26 mouse cellular contexts compared by ENCODE assay signal in genomic region chr9:10044969-10045789, GRCm38 (mm10).
DNase-seq lines count a peak whose midpoint lies in the region; ATAC-seq and TF ChIP-seq lines count a peak whose summit lies in the region.
"Had no signal": no experiment of that assay in that cellular context is flagged by ENCODE, and none has a peak within 500 bp of the region (broad histone marks: within the 10 kb centered on the region; RNA-seq: fewer than 3 reads in every experiment).

No protein-coding gene starts in this region.

- no peaks in the 10 kb centered on the region for H3K27me3 ChIP-seq in hindbrain, embryonic 12.5 days
- no peaks in the 10 kb centered on the region for H3K27me3 ChIP-seq in hindbrain, postnatal 0 days (ENCODE audit: insufficient read depth, low read length)
- no peaks in the 10 kb centered on the region for H3K27me3 ChIP-seq in hindbrain, embryonic 15.5 days
- no peaks in the 10 kb centered on the region for H3K27me3 ChIP-seq in neural tube, embryonic 15.5 days (replicated peaks)
- H3K27me3 ChIP-seq: embryonic facial prominence, embryonic 15.5 days; forebrain, embryonic 12.5 days; heart, embryonic 15.5 days; limb, embryonic 12.5 days; liver, embryonic 15.5 days; lung, embryonic 15.5 days; midbrain, embryonic 12.5 days had no signal

- no peak overlapping the region for H3K4me2 ChIP-seq in hindbrain, embryonic 12.5 days (replicated peaks)
- H3K4me2 ChIP-seq in hindbrain, postnatal 0 days (ENCODE audit: low read depth, low read length) = no peak overlapping the region
- H3K4me2 ChIP-seq in hindbrain, embryonic 15.5 days = no peak overlapping the region
- H3K4me2 ChIP-seq in neural tube, embryonic 15.5 days = no peak overlapping the region
- H3K4me2 ChIP-seq: embryonic facial prominence, embryonic 15.5 days; forebrain, embryonic 12.5 days; heart, embryonic 15.5 days; limb, embryonic 12.5 days; liver, embryonic 15.5 days; lung, embryonic 15.5 days; midbrain, embryonic 12.5 days had no signal

- peak; percentile 85 for ATAC-seq in hindbrain, embryonic 12.5 days (ENCODE audit: low FRiP score)
- no peak for ATAC-seq in hindbrain, postnatal 0 days
- ATAC-seq in hindbrain, embryonic 15.5 days (ENCODE audit: low FRiP score, low read depth) = 0 out of 2 replicates have a peak, but pooled peaks have one; percentile 61
- peak; percentile 45; the same call in 1 of the 2 replicates for ATAC-seq in neural tube, embryonic 15.5 days (ENCODE audit: low FRiP score)
- ATAC-seq: CD4-positive, CD25-positive, alpha-beta regulatory T cell, adult 4 months had no signal

- intact Hi-C loops in left cerebral cortex, postnatal 14 days (cut with DNase I) = no loop called here

- no peak overlapping the region for H3K9ac ChIP-seq in hindbrain, embryonic 12.5 days
- no peak overlapping the region for H3K9ac ChIP-seq in hindbrain, postnatal 0 days (replicated peaks; ENCODE audit: low read length)
- no peak overlapping the region for H3K9ac ChIP-seq in hindbrain, embryonic 15.5 days
- no peak overlapping the region for H3K9ac ChIP-seq in neural tube, embryonic 15.5 days (replicated peaks)
- H3K9ac ChIP-seq: embryonic facial prominence, embryonic 15.5 days; forebrain, embryonic 12.5 days; heart, embryonic 15.5 days; limb, embryonic 12.5 days; liver, embryonic 15.5 days; lung, embryonic 15.5 days; midbrain, embryonic 12.5 days had no signal

- H3K9me3 ChIP-seq in hindbrain, embryonic 12.5 days (replicated peaks) = no peaks in the 10 kb centered on the region
- H3K9me3 ChIP-seq in hindbrain, postnatal 0 days (ENCODE audit: low read length) = no peaks in the 10 kb centered on the region
- H3K9me3 ChIP-seq in hindbrain, embryonic 15.5 days = no peaks in the 10 kb centered on the region
- H3K9me3 ChIP-seq in neural tube, embryonic 15.5 days (replicated peaks) = no peaks in the 10 kb centered on the region
- H3K9me3 ChIP-seq: embryonic facial prominence, embryonic 10.5 days; embryonic facial prominence, embryonic 15.5 days; forebrain, embryonic 12.5 days; heart, embryonic 10.5 days; heart, embryonic 15.5 days; limb, embryonic 12.5 days; liver, embryonic 15.5 days; lung, embryonic 15.5 days; midbrain, embryonic 12.5 days had no signal

- TF ChIP-seq POLR2A in brain, embryonic 14.5 days (IDR thresholded peaks at IDR 0.05; ENCODE audit: borderline replicate concordance, extremely low read depth, insufficient read depth, insufficient read length, poor library complexity, severe bottlenecking) = no peak

- H3K27ac ChIP-seq in hindbrain, embryonic 12.5 days = no peak overlapping the region
- no peak overlapping the region for H3K27ac ChIP-seq in hindbrain, postnatal 0 days
- no peak overlapping the region for H3K27ac ChIP-seq in hindbrain, embryonic 15.5 days (replicated peaks)
- no peak overlapping the region for H3K27ac ChIP-seq in neural tube, embryonic 15.5 days (replicated peaks)
- H3K27ac ChIP-seq: embryonic facial prominence, embryonic 10.5 days; embryonic facial prominence, embryonic 15.5 days; forebrain, embryonic 12.5 days; heart, embryonic 10.5 days; heart, embryonic 15.5 days; limb, embryonic 12.5 days; liver, embryonic 15.5 days; lung, embryonic 15.5 days; midbrain, embryonic 12.5 days had no signal

- no peak for TF ChIP-seq CTCF in hindbrain, postnatal 0 days (IDR thresholded peaks at IDR 0.05; ENCODE audit: low read depth)
- no peak for TF ChIP-seq CTCF in brain, embryonic 14.5 days (IDR thresholded peaks at IDR 0.05; ENCODE audit: borderline replicate concordance, extremely low read depth, insufficient read depth, insufficient read length)

- no peaks in the 10 kb centered on the region for H3K36me3 ChIP-seq in hindbrain, embryonic 12.5 days
- no peaks in the 10 kb centered on the region for H3K36me3 ChIP-seq in hindbrain, postnatal 0 days (ENCODE audit: insufficient read depth, low read length)
- no peaks in the 10 kb centered on the region for H3K36me3 ChIP-seq in hindbrain, embryonic 15.5 days
- no peaks in the 10 kb centered on the region for H3K36me3 ChIP-seq in neural tube, embryonic 15.5 days
- H3K36me3 ChIP-seq: embryonic facial prominence, embryonic 10.5 days; embryonic facial prominence, embryonic 15.5 days; forebrain, embryonic 12.5 days; heart, embryonic 10.5 days; heart, embryonic 15.5 days; limb, embryonic 12.5 days; liver, embryonic 15.5 days; lung, embryonic 15.5 days; midbrain, embryonic 12.5 days had no signal

- no peak overlapping the region for H3K4me3 ChIP-seq in hindbrain, embryonic 12.5 days
- H3K4me3 ChIP-seq in hindbrain, postnatal 0 days (ENCODE audit: low read length) = no peak overlapping the region
- no peak overlapping the region for H3K4me3 ChIP-seq in hindbrain, embryonic 15.5 days
- H3K4me3 ChIP-seq in neural tube, embryonic 15.5 days (replicated peaks) = no peak overlapping the region
- H3K4me3 ChIP-seq: embryonic facial prominence, embryonic 10.5 days; embryonic facial prominence, embryonic 15.5 days; forebrain, embryonic 12.5 days; heart, embryonic 10.5 days; heart, embryonic 15.5 days; limb, embryonic 12.5 days; liver, embryonic 15.5 days; lung, embryonic 15.5 days; midbrain, embryonic 12.5 days; myocyte had no signal

- no peaks in the 10 kb centered on the region for H3K4me1 ChIP-seq in hindbrain, embryonic 12.5 days
- H3K4me1 ChIP-seq in hindbrain, postnatal 0 days (ENCODE audit: insufficient read depth, low read length) = no peaks in the 10 kb centered on the region
- no peaks in the 10 kb centered on the region for H3K4me1 ChIP-seq in hindbrain, embryonic 15.5 days (replicated peaks)
- H3K4me1 ChIP-seq in neural tube, embryonic 15.5 days = no peaks in the 10 kb centered on the region
- H3K4me1 ChIP-seq: embryonic facial prominence, embryonic 10.5 days; embryonic facial prominence, embryonic 15.5 days; forebrain, embryonic 12.5 days; heart, embryonic 10.5 days; heart, embryonic 15.5 days; limb, embryonic 12.5 days; liver, embryonic 15.5 days; lung, embryonic 15.5 days; midbrain, embryonic 12.5 days had no signal

- WGBS in hindbrain, embryonic 12.5 days = 76% methylated on average over 4 of the region's 4 CpGs
- 76% methylated on average over 4 of the region's 4 CpGs for WGBS in hindbrain, postnatal 0 days
- 68% methylated on average over 4 of the region's 4 CpGs for WGBS in hindbrain, embryonic 15.5 days
- 55% methylated on average over 4 of the region's 4 CpGs for WGBS in neural tube, embryonic 15.5 days

- DNase-seq in hindbrain, postnatal 0 days (ENCODE audit: low spot score) = no peak
- peak; percentile 18 for DNase-seq in brain, embryonic 14.5 days (ENCODE audit: low read depth)
- no peak for DNase-seq in left cerebral cortex, postnatal 14 days (ENCODE audit: low spot score in 2 of 2)
- no peak for DNase-seq in frontal cortex, postnatal 10 days (ENCODE audit: low spot score in 2 of 2)
- DNase-seq: adrenal gland, postnatal 25 days; cerebellum, adult 2 months; cerebellum, postnatal 14 days; gastrocnemius, postnatal 25 days; heart, adult 11 months; kidney, adult 11 months; kidney, postnatal 14 days; thymus, adult 2 months had no signal
